Mouse (Mus musculus): ENCODE data around the gene Prl3c1. TPM values are rescaled to one million over a fixed set of nuclear protein-coding genes. Genes with fewer than 3 reads are reported as not detected.

Prl3c1 gene
- total RNA-seq (2023): not detected in 4 replicates

DNA sequence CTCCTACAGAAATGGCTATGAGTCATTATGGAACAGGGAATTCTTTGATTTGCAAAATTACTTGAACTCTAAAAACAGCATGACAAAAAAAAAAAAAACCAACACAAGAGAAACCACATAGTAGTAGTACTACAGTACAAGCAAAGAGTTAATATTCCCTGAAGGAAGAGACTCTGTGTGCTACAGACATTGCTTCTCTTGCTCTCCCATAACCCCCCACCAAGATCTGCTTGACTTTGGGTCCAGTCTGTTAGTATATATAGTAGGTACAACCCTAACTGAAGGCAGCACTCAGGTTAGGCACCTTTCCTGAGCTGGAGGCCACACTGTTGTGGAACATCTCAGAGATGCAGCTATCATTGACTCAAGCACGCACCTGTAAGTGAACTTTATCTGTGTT lies at the start of gene Prl3c1:
Prl3c1 (plus strand) TSS at position 301 of the 400 bp plus-strand sequence.

DNA sequence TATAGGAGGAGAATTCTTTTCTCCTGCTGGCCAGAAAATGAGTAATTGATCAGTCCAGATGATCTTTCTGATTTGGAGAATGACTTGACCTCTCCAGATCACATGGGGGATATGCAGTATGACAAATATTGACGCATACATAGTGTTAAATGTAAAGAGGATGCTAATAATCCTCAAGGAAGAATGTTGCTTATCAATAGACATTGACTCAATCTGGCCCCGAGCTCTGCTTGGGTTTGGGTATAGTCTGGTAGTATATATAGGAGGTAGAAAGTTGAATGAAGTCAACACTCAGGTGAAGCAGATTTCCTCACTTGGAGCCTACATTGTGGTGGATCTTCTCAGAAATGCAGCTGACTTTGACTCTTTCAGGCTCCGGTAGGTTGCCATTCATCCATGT lies 40.0 kb upstream of the Prl3c1 start, which contains the start of gene Prl3d3:
Prl3d3 (plus strand) TSS at position 301 of the 400 bp plus-strand sequence.

GRCm38 (mm10) chr13:27241547-27241946 lies 45.1 kb downstream of the Prl3c1 start, which contains the start of gene Prl3b1:
TSS of gene Prl3b1 (plus strand) at chr13:27241847.

Other genes starting within 250 kb of the Prl3c1 start
- not detected in 4 replicates for gene Prl, start 139.1 kb upstream of the Prl3c1 start, total RNA-seq (2023)
- gene Prl3d1, start 102.5 kb upstream of the Prl3c1 start, total RNA-seq (2023): not detected in 4 replicates
- not detected in 4 replicates for gene Prl3d2, start 75.0 kb upstream of the Prl3c1 start, total RNA-seq (2023)
- gene Prl3d3, start 39.9 kb upstream of the Prl3c1 start, total RNA-seq (2023): not detected in 4 replicates
- gene Prl3b1, start 45.2 kb downstream of the Prl3c1 start, total RNA-seq (2023): not detected in 4 replicates
- gene Prl3a1, start 62.8 kb downstream of the Prl3c1 start, total RNA-seq (2023): not detected in 4 replicates
- gene Prl6a1, start 116.0 kb downstream of the Prl3c1 start, total RNA-seq (2023): not detected in 4 replicates
- gene Prl8a2, start 149.0 kb downstream of the Prl3c1 start, total RNA-seq (2023): not detected in 4 replicates
- not detected in 4 replicates for gene Prl2b1, start 194.2 kb downstream of the Prl3c1 start, total RNA-seq (2023)
- gene Prl8a6, start 242.0 kb downstream of the Prl3c1 start, total RNA-seq (2023): not detected in 4 replicates